Mouse (Mus musculus) common myeloid progenitor, adult 5-6 weeks (primary cell): ENCODE measurements around the gene Spout1. TPM values are rescaled to one million over a fixed set of nuclear protein-coding genes. Genes with fewer than 3 reads are reported as not detected.
"Not testable (repeated sequence)": the region's sequence is repeated elsewhere in the genome, so short reads cannot be mapped to it uniquely, and the experiment has no call there.

ENCODE experiments used
- ATAC-seq: replicated peaks from 2 replicates; pipeline ENCODE4 v1.8.0; 2016; ENCODE audit warnings: low read depth, mild to moderate bottlenecking, moderate TSS enrichment, inconsistent platforms; ENCODE audit not compliant: poor library complexity, severe bottlenecking
- total RNA-seq: library from RNA; stranded (forward); fragments of 200-1000, 187-1606 nt; gene quantifications from 2 replicates; pipeline ENCODE4 v1.2.3, GENCODE M21; 2017

Spout1 gene
- total RNA-seq, 1 experiment from 2014 or later, result 38.4 TPM

DNA sequence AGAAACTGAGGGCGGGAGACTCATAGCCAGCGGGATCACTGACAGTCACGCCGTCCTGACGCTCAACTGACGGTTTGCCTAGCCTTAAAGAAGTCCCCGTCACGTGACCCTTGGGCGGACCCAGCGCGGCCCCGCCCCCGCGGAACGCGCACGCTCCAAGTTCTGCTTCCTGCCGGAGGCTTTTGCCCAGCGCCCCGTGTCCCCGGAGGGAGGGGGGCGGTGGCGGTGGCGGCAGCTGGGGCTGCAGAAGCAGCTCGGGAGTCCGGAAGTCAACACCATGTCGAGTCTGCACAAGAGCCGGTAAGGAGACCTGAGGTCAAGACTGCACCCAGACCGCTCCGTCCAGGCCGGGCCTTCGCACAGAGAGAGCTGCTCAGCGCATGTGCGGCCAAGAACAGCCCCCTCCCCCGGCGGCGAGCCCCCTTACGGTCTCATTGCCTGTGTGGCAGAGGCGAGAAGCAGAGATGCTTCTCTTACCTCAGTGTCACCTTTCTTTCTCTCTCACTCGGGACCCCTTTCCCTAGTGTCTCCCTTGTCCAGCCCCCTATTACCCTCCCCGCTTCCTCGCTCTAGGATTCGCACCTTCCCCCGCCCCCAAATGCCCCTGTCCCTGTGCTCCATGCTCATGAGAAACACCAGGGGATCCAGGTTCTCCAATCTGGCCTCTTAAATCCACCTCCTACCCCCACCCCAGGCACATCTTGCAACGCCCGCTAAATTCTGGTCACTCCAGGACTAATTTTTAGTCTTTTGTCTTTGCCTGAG lies 44.5 kb downstream of the Spout1 start, which contains the start of gene Tbc1d13:
TSS of gene Tbc1d13 (plus strand) at position 134 of the 765 bp plus-strand sequence.
- peak; percentile 92 for ATAC-seq

DNA sequence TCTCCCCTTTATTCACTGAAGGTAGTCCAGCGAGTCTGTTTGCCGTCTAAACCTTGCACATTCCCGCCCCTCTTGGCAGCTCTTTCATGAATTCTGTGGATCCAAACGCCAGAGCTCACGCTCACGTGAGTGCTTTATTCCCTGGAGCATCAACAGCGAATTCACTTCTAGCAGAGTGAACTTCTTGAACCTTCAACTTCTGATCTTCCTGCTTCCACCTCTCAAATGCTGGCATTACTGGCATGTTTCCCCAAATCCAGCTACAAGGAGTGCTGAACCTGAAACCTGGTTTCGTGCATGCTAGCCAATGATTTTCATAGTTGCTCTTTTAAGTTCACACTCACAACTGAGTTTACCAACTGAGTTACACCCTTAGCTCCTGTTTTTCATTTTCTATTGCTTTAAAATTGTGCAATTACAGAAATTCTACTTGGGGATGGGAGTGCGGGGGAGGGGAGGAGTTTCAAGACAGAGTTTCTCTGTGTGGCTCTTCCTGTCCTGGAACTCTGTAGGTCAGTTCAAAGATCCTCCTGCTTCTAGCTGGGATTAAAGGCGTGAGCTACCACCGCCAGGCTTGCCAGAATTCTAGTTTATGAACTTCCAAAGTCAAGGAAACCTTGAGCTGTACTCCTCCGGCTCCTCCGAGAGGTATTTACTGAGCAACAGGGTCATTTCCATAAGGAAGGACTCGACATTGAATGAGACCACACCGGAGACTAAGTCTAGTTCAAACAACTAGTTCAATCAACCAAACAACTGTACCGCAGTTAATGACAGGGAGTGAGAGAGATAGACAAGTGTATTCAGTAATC lies 45.3 kb downstream of the Spout1 start:
- ATAC-seq, result peak; percentile 14; the same call in 1 of the 2 replicates

DNA sequence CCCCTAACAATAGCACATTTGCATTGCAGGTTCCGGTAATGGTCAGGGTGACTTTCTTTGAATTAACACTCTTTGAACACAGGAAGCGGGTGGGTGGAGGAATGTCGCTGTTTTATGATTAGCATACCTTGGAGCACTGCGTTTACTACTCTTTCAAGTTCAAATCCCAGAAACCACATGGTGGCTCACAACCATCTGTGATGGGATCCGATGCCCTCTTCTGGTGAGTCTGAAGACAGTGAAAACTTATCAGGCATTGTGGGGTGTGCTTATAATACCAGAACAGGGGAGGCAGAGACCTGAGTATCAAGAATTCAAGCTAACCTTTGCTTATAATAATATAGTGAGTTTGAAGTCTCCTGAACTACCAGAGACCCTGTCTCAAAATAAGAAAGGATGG lies 47.0 kb downstream of the Spout1 start:
- not testable (repeated sequence) for ATAC-seq

DNA sequence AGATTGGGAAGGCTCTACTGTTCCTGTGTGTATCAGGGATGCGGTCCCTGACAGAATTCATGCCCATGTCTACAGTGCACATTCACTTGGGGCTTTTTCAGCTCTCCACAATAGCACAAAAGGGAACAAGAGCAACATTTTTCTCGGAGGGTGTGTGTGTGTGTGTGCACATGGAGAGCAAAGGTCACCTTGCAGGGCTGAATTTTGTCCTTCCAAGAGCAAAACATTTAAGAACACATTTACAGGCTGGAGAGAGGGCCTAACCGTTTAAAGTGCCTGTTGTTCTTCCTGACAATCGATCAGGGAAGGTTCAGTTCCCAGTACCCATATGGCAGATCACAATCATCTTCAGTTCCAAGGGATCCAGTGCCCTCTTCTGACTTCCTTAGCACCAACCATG lies 48.1 kb downstream of the Spout1 start:
- ATAC-seq, result no peak

GRCm38 (mm10) chr2:30128789-30129188 lies 49.5 kb downstream of the Spout1 start:
- ATAC-seq, result no peak

GRCm38 (mm10) chr2:30124472-30125274 lies 53.6 kb downstream of the Spout1 start, which contains the start of gene Zer1:
Zer1 (minus strand) TSS chr2:30124585.
- peak; percentile 95 for ATAC-seq

DNA sequence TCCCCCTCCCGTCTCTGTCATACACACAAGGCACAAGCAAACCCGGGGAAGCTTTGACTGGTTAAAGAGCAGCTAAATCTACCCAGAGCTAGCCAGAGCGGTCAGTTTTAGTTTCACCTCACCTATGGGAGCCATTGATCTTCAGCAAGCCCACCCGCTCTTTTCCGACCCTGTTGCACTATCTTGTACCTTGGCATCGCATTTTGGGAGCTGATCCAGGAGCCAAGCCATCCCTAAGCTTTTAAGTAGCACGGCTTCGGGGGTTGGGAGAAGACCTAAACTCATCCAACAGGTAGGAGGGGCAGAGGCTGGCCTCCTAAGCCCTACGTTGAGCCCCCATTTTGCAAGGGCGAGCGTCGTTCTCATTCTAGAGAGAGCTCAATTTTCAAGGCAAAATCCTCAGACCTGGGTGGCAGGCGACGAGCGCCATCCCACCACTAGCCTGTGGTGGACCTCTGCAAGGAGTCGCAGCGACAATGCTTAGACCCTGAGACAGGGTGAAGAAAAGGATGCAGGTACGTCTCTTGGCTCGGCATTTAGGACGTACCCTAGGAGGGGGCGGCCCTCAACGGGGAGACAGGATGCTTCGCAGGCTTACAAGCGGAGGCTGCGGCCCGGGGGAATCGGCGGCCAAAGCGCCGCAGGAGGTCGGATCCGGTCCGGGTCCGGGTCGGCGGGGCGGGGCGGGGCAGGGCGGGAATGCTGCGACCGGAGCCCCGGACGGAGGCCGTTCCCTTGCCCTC lies 54.4 kb downstream of the Spout1 start:
- peak; percentile 4; the same call in 1 of the 2 replicates for ATAC-seq

Other genes with a start within 250 kb of the Spout1 start
- 71.3 and 85.0 TPM in 2 replicates for gene Gle1, start 243.0 kb downstream of the Spout1 start, total RNA-seq
- 84.1 and 89.2 TPM in 2 replicates for gene Sptan1, start 212.9 kb downstream of the Spout1 start, total RNA-seq
- 11.5 and 15.6 TPM in 2 replicates for gene Wdr34, start 129.6 kb downstream of the Spout1 start, total RNA-seq
- 1,475 and 1,487 TPM in 2 replicates for gene Set, start 121.1 kb downstream of the Spout1 start, total RNA-seq
- 11.8 and 22.9 TPM in 2 replicates for gene Pkn3, start 100.8 kb downstream of the Spout1 start, total RNA-seq
- gene Zdhhc12, start 84.8 kb downstream of the Spout1 start, total RNA-seq, result 8.0 and 11.4 TPM in 2 replicates
- 11.8 and 17.4 TPM in 2 replicates for gene Zer1, start 53.9 kb downstream of the Spout1 start, total RNA-seq
- 30.2 and 49.2 TPM in 2 replicates for gene Tbc1d13, start 44.7 kb downstream of the Spout1 start, total RNA-seq
- gene Endog, start 7.0 kb downstream of the Spout1 start, total RNA-seq, result 5.8 and 5.9 TPM in 2 replicates
- 4.5 and 13.5 TPM in 2 replicates for gene Kyat1, start 27.4 kb upstream of the Spout1 start, total RNA-seq
- 3.9 and 11.0 TPM in 2 replicates for gene Lrrc8a, start 59.3 kb upstream of the Spout1 start, total RNA-seq
- gene Gm28035, start 62.1 kb upstream of the Spout1 start, total RNA-seq, result 5.3 TPM in 1 of 2 replicates, not detected in the other
- gene Phyhd1, start 87.7 kb upstream of the Spout1 start, total RNA-seq, result 3.1 TPM in 1 of 2 replicates, not detected in the other
- not detected in 2 replicates for gene Gm28038, start 102.6 kb upstream of the Spout1 start, total RNA-seq
- gene Dolk, start 107.9 kb upstream of the Spout1 start, total RNA-seq, result 9.7 and 12.1 TPM in 2 replicates
- 30.9 and 31.6 TPM in 2 replicates for gene Nup188, start 107.9 kb upstream of the Spout1 start, total RNA-seq
- gene Sh3glb2, start 180.9 kb upstream of the Spout1 start, total RNA-seq, result 15.1 and 31.5 TPM in 2 replicates
- 9.1 and 15.0 TPM in 2 replicates for gene Miga2, start 185.8 kb upstream of the Spout1 start, total RNA-seq
- gene Dolpp1, start 213.8 kb upstream of the Spout1 start, total RNA-seq, result 33.9 and 35.7 TPM in 2 replicates
- gene Crat, start 237.4 kb upstream of the Spout1 start, total RNA-seq, result 17.1 and 17.3 TPM in 2 replicates
- 46.4 and 76.0 TPM in 2 replicates for gene Ptpa, start 237.6 kb upstream of the Spout1 start, total RNA-seq